Mouse (Mus musculus): ENCODE measurements around the gene Allc.

Allc gene

DNA sequence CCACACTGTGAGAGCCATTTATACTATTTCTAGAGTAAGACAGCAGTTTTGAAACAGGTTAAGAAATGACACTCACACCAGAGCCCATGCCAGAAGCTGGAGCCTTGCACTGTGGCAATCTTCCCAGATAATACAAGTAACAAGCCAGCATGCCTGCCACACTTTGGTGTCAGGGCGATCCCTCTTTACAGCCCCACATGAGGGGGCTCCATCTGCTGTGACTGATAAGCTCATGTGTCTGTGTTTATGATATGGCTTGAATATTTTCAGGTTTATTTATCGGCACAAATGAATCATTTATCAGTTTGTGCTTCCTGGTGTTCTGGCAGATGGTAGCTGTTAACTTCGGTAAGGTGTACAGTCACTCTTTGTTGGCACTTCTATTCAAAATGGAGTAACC, 4.2 kb downstream of the Allc start:
- DNase-seq = no peak

- no peak for DNase-seq
Observed at GRCm38 (mm10) chr12:28575366-28576070, 6.8 kb downstream of the Allc start.

DNA sequence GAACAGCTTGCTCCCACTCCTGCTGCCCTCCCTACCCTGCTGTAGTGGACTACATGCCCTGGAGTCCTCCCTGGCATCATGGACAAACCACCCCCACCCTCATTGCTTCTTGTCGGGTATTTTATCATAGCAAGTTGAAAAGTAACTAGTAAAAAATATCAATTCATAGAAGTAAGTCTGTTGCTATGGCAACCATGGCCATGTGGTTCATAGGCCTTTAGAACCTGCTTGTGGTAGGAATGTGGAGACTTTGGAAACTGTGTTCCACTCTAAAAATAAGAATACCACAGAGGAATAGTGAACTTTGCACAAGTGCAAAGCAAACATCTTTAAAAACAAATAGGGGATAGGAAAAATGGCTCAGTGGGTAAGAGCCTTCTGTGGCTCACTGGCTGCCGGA, 10.1 kb downstream of the Allc start:
- no peak for DNase-seq

DNA sequence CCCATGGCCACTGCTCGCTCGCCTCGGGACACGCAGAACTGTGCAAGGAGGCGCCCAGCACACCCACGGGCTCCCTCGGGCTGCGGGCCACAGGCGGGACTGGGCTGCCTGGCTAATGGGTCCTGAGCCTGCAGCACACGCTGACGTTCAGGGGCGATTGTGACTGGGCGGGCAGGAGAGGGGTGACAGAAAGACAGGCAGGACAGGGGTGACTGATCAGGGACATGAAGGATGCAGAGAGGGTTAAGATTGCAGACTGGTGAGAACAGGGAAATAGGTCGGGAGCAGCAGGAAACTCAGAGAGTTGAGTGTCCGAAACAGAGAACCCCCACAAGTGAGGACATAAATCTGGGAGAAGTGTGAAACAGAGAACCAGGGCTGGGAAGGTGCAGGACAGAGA, 30.0 kb downstream of the Allc start, which contains the start of gene Dcdc2c:
Gene Dcdc2c, minus strand, starts transcription at position 101 of the 400 bp plus-strand sequence.
- no peak for DNase-seq

DNA sequence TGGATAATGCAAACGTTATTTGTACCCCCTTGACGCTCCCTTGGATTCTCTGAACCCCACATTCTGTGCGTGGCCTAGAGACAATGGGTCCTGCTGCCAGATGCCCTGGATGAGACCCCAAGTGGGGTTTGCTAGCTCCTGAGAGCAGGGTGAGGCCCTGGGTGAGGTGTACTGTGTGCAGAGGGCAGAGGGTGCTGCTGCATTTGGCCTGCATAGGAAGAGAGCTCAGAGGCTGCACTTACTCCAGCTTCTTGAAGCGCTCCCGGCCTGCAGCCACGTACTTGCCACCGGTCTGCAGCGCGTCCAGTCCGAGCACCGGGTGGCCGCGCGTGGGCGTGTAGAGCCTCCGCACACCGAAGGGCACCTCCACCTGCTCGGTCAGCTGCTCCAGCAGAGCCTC, 30.5 kb downstream of the Allc start:
- no peak for DNase-seq

- no peak for DNase-seq
Observed at GRCm38 (mm10) chr12:28548887-28549286, 33.4 kb downstream of the Allc start.

GRCm38 (mm10) chr12:28514264-28514775, 68.0 kb downstream of the Allc start:
- no peak for DNase-seq

DNA sequence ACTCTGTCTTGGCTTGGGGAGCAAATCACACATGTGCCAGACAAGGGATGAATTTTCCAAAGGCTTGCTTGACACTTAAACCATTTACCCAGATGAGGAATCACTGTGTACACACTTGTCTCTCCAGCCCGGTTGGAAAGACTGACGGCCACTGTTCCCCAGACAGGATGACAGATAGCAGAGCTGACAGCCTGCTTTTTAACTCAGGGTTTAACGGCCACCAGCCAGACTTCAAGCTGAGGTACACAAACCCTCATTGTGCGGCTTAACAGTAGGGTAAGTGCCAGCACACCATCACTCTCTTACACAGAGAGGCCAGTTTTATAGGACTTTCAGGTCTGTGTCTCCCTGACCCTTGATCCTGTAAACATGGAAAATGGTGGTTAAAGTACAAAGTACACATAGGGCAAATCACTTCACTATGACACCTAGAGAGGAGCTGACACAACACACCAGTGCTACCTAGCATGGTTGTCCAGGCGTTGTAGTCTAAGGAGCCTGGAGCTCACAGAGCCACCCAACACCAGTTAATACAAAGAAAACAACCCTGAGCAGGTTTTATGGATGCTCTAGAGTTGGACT, 72.5 kb downstream of the Allc start:
- DNase-seq = no peak

Data from cerebellum, adult 18-20 months (tissue).